Mouse (Mus musculus) T-helper 1 cell (primary cell): ENCODE results near the gene Dbnl.

Source experiments
- in situ Hi-C: fragments of 300-600 bp; cut with MboI, MseI; formaldehyde crosslinking; loops from one replicate; pipeline ENCODE4 v1.15.1; 2025; ENCODE audit warnings: high pct_unique_total_duplicates

Dbnl gene

DNA sequence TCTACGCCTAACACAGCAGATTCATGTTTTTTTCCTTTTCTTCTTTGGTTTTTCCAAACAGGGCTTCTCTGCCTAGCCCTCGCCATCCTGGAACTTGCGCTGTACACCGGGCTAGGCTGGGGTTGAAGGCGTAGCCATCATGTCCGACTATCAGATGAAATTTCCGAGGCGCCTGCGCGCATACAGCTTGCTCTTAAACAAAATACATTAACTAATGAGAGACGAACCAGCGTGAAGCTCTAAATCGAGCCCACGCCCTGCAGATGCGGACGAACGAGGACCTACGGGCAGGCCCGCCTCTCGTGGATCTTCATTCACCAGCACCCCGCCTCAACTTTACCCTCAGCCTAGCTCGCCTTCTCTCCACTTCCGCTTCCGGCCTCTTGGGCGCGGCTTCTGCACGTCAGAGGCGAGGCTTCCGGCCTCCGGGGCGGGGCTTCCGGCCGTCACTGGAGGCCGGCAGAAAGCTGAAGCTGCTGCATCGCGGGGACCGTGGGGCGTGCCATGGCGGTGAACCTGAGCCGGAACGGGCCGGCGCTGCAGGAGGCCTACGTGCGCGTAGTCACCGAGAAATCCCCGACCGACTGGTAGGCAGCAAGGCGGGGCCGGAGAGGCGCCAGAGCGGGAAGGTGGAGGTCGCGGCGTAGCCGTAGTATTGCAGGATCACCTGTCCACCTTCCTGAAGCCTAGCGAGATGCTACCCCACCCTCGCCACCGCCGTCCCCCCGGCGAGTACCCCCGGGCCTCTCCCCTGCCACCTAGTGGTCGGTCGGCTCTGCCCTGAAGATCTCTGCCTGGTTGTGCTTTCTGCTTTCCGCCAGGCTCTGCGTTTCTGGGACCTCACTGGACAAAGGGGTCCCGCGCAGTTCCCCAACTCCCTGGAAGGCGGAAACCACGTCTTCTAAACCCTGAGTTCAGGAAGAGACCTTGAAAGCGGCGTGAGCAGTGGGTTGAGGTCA lies at the start of gene Dbnl:
TSS of gene Dbnl (plus strand) at position 433 of the 959 bp plus-strand sequence.
- in situ Hi-C loops, result no loop called here

DNA sequence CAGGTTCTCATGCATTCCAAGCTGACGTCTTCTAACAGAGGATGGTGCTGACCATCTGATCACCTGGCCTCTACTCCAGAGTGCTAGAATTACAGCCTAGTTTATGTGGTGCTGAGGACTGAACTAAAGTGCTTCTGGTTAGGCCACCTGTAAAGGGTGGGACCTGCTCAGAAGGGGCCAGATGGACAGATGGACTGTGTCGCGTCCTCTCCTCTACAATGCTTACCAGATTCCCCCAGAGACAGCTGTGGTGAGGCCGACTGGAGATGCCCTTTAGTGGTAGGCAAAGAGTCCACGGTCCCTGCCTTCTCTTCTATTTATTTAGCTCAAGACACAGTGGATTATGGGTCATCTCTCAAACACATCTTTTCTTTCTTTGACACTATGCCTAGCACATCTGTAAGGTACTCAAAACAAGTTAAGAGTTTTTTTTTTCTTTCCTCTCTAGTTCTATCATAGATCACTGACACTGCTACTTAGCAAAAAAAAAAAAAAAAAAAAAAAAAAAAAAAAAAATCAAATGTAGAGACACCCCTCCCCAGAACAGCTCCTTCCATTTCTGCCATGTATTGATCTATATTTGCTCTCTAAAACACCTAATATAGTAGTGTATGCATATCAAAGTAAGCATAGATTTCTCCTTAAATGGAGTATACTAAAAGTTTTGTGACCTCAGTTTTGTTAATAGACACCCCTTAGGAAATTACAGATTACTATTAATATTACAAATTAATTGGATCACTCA lies 49.2 kb upstream of the Dbnl start:
- in situ Hi-C loops, result no loop called here

DNA sequence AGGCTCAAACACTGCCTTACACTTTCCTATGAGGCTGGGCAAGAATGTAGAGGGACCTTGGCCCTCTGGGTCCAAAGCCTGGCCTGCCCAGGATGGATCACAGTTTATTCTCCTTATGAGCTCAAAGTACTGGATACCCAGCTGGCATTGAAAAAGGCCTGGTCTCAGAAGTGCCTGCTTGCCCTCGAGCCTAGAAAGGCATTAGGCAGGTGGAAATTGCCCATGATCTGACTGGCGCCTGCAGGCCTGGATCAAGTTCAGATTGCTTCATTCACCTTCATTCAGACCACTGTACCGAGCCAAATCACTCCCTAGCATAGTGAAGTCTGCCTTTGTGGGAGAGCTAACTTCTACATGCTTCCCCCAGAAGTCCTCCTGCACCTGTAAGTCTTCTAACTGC lies 48.4 kb upstream of the Dbnl start:
- in situ Hi-C loops, result no loop called here

DNA sequence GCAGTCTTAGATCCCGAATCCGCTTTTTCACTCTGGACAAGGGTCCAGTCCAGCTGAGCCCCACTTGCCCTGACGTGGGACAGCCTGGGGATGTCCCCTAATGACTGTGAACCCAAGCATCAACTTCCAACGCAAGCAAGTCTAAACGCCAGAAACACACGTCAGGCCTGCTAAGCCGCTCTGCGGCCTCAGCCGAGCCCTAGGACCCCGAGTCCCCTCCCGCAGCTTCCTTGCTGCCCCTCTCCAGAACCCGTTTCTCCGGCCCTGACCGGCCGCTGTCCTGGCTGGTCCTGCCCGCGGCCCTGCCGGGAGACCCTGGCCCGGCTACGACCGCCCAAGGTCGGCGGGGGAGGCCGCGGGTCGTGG lies 47.7 kb upstream of the Dbnl start:
- in situ Hi-C loops, result no loop called here

DNA sequence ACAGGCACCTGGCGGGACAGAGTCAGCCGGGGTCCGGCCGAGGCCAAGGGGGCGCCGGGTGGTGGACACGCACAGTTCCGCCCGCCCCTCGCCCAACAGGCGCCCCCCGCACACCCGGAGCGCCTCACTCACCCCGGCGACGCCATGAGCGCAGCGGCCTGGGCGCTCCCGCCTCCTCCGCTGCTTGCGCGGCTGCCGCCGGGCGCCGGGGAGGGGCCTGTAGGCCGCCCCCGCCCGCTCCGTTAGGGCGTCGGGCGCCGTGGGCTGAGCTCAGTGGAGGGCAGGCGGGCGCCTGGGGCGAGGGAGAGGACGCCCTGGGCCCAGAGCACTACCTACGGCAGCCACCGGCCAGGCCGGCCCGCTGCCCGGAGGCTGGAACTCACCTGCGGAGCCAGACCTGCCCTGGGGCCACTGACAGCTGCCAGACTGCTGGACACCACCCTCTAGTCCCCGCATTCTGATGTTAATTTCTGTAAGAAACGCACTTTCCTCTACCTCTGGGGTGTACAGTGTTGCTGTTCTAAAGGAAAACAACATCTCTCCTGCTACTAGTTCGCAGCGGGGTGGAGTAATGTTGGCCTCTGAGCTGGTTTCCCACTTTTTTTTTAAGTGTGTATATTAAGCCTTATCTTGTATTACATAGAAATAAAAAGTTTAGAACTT lies 47.2 kb upstream of the Dbnl start:
- in situ Hi-C loops, result no loop called here

DNA sequence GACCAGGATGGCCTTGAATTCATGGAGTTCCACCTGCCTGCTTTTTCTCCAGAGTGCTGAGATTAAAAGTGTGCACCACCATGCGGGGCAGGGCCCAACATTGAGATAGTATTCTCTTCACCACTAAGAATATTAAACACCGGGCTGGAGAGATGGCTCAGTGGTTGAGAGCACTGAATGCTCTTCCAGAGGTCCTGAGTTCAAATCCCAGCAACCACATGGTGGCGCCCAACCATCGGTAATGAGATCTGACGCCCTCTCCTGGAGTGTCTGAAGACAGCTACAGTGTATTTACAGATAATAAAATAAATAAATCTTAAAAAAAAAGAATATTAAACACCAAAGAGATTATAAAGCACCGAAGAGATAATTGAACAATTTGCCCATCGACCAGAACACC lies 46.2 kb upstream of the Dbnl start:
- in situ Hi-C loops, result no loop called here

DNA sequence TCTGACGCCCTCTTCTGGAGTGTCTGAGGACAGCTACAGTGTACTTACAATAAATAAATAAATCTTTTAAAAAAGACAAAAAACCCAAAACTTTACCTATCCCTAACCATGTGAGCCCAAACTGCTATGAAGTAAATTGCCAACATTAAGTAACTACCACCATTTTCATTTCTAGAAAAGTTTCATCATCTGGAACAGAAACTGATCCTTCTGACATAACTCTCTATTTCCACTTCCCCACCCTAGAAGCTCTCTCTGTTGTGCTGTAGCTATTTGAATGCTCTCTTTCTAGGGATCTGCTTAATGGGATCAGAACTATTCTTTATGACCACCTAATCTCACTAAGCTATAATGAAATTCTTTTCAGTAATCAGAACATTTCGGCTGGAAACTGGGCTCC lies 43.3 kb upstream of the Dbnl start:
- in situ Hi-C loops, result no loop called here

DNA sequence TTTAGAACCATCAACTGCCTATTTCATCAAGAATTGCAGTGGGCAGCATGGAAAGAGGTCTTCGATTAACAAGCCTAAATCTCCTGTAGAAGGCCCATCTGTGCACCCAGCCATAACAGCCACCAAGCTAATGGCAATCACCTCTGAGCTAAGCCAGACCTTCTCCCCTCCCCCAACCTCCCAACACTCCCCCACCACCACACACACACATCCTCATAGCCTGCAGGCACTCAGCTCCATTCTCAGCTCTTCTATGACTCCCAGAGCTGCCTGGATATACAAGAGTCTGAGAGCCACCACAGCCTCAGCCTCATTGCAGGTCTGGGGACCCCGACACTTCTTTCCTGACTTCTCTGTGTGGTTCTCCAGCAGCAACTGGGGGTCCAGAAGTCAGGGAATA lies 34.5 kb upstream of the Dbnl start:
- in situ Hi-C loops, result no loop called here

DNA sequence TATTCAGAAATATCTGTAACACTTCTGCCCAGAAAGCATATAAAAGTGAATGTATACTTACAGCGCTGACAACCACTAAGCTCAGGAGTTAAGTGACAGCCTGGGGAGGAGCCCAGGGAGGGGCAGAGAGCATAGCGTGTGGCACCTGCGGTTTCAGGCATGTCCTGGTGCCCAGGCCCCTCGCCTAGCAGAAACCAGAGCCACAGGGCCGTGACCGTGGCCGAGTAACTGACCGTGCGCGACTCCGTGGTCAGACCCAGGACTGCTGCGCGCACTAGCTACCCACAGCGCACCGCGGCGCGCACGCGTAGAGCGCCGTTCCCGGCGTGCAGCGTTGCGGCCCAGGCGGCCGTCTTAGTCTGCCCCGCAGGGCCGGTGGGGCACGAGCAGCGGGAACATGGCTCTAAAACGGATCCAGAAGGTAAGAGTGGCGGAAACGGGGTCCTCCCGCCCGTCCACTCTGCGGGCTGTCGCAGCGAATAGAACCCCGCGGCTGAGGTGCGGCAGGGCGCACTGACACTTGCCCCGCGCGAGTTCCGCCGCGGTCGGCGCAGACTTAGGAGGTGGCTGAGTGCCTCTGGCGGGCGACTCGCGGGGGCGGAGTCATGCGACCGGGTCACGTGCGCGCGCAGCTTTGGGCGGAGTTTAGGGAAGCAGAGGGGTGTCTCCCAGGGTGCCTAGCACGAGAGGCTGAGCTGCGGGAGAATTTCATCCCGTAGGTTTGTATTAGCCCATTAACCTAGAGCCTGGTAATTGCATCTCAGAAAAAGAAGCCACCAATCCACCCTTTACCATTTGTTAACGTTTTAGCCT lies 26.3 kb upstream of the Dbnl start, which contains the start of gene Urgcp:
TSS of gene Urgcp (minus strand) at position 557 of the 813 bp plus-strand sequence.
- in situ Hi-C loops, result no loop called here

DNA sequence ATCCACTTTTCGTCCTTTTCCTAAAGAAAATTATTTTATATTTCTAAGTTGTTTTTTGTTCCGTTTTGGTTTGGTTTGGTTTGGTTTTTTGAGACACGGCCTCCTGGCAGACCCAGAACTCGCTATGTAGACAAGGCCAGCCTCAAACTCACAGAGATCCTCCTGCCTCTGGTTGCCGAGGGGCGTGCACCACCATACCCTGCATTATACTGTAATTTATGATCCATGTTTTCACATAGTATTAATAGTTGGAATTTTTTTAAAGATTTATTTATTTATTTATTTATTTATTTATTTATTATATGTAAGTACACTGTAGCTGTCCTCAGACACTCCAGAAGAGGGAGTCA lies 25.7 kb upstream of the Dbnl start:
- in situ Hi-C loops, result no loop called here

DNA sequence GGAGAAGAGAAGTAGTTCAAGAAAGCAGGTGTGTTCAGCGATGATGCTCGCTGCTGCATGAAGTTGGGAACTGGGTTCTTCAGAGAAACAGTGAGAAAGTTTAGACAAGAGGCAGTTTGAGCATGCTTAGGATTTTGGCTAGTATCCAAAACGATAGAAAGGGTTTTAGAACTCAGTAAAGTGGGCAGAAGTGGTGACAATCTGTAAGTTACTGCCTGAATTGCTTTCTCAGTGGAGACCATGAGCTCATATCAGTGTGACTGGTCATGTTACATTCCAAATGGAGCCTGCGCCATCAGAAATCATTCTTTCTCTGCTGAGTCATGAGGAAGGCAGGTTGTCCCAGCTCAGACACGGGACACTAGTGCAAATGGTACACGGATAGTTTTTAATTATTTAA lies 22.3 kb upstream of the Dbnl start:
- in situ Hi-C loops, result no loop called here

DNA sequence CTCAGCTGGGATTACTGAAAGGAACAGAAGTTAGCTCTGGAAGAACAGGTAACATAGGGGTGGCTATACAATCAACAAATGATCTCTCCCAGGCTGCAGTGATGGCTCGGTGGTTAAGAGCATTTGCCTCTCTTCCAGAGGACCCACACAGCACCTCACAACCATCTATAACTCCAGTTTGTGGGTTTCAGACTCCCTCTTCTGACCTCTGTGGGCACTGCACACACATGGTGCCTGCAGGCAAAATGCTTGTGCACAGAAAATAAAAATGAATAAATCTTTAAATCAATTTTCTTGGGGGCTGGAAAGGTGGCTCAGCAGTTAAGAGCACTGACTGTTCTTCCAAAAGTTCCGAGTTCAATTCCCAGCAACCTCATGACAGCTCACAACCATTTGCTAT lies 9.8 kb upstream of the Dbnl start:
- in situ Hi-C loops, result no loop called here

DNA sequence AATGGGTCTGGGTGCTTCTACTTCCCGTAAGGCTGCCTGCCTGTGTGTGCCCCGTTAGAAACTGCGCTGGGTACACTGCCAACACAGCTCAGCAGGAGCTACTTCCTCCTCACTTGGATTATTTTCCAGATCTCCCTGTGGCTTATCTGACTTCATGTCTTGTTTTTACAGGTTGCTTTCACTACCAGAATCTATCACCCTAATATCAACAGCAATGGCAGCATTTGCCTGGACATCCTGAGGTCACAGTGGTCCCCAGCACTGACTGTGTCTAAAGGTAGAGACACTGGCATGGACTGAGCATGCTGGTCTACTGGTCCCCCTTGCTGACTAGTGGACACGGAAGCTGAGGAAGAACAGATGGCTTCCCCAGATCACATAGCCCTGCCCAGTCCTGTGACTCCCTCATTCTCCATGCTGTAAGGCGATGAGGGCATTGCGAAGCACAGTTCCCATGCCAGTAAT lies 8.2 kb upstream of the Dbnl start:
- in situ Hi-C loops, result no loop called here

DNA sequence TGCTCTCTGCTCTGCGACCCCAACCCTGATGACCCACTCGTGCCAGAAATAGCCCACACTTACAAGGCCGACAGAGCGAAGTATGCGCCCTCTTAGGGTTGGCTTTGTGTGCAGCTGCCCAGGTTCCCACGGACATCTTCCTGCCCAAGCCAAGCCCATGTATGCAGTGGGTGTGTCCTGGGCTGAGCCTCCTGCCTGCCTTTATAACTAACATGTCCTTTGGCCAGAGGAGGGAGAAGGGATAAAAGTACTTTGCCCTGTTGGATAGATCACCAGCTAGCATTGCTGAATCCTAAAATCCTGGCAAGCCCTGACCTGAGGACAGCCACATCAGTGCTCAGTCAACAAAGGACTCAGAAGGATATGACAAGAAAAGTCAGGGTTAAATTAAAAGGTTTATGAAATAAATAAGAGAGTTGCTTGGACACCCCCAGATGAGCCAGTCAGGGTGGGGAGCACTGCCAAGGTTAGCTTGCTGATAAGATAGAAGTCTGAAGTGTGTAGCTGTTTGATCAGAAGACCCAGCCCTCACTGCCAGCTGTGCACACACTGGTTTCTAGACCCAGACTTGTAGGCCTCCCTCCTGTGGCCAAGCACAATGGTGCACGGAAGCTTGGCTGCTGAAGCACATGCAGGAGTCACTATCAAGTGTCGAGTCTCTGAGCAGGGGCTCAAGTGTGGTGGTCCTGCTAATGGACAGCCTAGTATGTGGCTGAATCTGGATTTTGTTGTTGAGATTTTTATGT lies 5.9 kb upstream of the Dbnl start:
- in situ Hi-C loops, result no loop called here

DNA sequence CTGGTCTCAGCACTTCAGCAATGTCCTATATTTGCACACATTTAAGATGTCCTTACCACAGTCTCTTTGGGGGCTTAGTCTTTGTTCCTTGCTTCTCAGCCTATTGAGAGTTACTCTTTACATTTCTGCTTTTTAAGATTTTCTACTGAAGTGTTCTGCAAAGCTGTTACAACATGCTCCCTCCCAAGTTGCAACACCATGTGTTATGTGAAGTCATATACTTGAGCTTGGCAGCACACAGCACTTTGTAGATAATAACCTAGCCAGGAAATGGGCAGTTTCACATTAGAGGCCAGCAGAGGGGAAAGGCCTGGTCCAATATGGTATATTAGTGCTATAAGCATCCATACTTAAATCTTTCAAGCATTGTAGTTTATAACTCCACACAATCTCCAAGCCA lies 2.6 kb upstream of the Dbnl start:
- in situ Hi-C loops, result no loop called here

DNA sequence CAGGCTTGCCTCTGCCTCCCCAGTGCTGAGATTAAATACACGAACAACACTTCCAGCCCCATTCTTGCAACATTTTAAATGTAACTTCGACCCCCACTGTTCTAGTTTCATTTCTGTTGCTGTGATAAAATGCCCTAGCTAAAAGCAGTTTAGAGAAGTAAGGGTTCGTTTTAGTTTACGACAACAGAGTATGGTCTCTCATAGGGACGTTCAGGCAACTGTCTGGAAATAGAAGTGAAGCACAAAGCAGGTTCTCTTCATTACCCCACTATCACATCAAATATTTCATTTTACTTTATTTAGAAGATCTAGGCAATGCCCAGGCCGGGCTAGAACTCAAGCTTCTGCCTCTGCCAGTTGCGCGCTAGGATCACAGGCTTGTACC lies 625 bp upstream of the Dbnl start:
- in situ Hi-C loops, result no loop called here

DNA sequence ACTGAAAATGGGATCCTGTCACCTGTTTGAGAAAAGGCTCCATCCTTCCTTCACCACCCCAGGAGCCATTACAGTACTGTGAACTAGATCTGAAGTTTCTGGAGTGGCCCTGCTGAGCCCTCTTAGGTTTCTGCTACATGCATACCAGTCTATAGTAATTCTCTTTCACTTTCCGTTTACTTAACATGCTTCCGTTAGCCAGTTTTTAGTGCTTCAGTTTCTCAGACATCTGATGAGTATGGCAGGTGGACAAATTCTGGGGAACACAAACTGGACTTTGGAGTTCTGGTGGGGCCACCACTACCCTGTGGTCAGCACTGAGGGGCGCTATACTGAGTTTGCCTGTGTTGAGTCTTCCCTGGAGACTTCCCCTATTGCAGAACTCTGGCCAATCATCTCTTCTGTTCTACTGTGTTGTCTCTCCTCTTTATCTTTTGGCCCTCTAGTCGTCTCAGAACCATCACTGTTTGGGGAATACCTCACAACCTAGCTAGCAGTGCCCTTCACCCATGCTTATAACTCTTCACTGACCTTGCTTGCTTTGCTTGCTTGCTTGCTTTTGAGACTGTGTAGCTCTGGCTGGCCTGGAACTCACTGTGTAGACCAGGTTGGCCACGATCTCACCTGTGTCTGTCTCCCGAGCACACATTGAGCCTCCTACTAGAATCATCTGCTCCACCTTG lies 924 bp downstream of the Dbnl start:
- in situ Hi-C loops, result no loop called here

DNA sequence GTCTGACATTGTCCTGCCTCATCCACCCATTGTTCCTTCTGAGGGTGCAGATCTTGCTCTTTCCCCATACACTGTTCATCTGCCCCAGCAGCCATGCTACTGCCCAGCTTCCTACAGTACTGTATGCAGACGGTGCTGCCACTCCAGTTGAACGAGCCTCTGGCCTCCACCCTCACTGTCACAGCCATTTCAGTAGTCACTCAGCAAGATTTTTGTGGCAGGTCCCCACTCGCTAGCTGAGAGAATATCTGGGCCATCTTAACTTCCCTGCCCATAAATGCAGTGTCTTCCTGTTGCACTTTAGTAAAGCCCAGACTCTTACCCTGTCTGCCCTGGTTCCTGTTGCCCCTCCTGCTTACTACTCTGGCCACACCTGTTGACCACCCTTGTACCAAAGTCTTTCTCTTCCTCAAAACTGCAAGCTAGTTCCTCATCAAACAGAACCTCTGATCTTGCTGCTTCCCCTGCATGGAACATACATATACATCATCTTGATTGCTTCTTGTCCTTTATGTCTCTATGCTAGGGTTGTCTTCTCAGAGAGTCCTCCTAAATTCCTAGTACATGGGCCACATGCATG lies 1.6 kb downstream of the Dbnl start:
- in situ Hi-C loops, result no loop called here

DNA sequence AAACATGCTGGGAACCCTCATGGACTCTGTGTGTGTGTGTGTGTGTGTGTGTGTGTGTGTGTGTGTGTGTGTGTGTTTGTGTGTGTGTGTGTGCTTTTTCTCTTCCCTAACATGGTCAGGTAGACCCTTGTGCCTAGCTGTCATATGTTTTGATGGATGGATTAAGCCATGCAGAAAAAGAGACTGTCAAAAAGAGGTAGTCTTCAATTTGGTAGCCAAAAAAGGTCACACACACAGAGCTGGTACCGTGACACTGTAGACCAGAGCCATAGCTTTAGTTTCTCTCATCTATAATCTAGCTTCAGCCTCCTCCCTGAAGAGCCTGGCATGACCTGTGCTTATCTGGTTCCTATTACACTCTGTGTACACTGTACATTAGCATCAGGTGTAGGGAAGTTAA lies 2.1 kb downstream of the Dbnl start:
- in situ Hi-C loops, result no loop called here

DNA sequence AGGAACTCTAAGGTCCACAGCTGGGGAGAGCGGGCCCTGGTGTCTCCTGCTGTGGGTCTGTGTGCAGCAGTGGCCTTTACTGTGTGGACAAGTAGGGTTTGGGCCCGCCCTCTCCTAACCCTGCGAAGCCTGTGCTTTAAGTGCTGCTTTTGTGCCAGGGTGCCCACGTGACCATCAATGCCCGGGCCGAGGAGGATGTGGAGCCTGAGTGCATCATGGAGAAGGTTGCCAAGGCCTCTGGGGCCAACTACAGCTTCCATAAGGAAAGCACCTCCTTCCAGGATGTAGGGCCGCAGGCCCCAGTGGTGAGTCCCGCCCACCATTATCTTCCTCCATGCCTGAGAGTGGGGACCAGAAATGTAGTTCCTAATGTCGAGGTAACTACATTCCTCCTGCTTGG lies 7.0 kb downstream of the Dbnl start:
- in situ Hi-C loops, result loop anchor here (5.0 kb wide), 1 partner anchor 52 kb away; no protein-coding TSS in a partner anchor
